Mouse (Mus musculus) myocyte (in vitro differentiated cells): Measurements from ENCODE around the gene Pgam2. TPM values are rescaled to one million over a fixed set of nuclear protein-coding genes. Genes with fewer than 3 reads are reported as not detected.

Experiments used
- H3K27me3 ChIP-seq: one replicate; pipeline ENCODE4 v1.6.1; 2011; ENCODE audit not compliant: control insufficient read depth, insufficient read depth, insufficient read length
- H3K36me3 ChIP-seq: one replicate; pipeline ENCODE4 v1.6.1; 2011; ENCODE audit not compliant: control insufficient read depth, insufficient read depth
- H3K4me2 ChIP-seq: one replicate; pipeline ENCODE4 v1.6.1; 2011; ENCODE audit warnings: low read depth, control low read depth
- H3K4me3 ChIP-seq: one replicate; pipeline ENCODE4 v1.5.1; 2011; ENCODE audit warnings: mild to moderate bottlenecking, control low read depth, moderate library complexity
- H3K79me2 ChIP-seq: one replicate; pipeline ENCODE4 v1.6.1; 2011; ENCODE audit not compliant: control insufficient read depth, insufficient read depth
- H3ac ChIP-seq: one replicate; pipeline ENCODE4 v1.6.1; 2011; ENCODE audit not compliant: control insufficient read depth, insufficient read length
- CEBPB ChIP-seq: IDR thresholded peaks from 2 replicates; pipeline ENCODE4 v1.6.1; 2011; ENCODE audit warnings: mild to moderate bottlenecking, moderate library complexity; ENCODE audit not compliant: poor library complexity, insufficient read depth, severe bottlenecking
- E2F4 ChIP-seq: IDR thresholded peaks from one replicate; pipeline ENCODE4 v1.6.1; 2011; ENCODE audit warnings: mild to moderate bottlenecking, control low read depth, moderate library complexity; ENCODE audit not compliant: insufficient read depth
- MAX ChIP-seq: IDR thresholded peaks from one replicate; pipeline ENCODE4 v1.6.1; 2011; ENCODE audit warnings: low read depth, mild to moderate bottlenecking, control low read depth
- MYOD1 ChIP-seq, 3 experiments: IDR thresholded peaks; one replicate each; pipeline ENCODE4 v1.6.1; 2011; ENCODE audit warnings: control low read depth in 2 of 3, low read depth in 2 of 3, mild to moderate bottlenecking in 2 of 3, moderate library complexity in 1 of 3; ENCODE audit not compliant: insufficient read length in 2 of 3, control insufficient read depth in 1 of 3
- MYOG ChIP-seq, 3 experiments: IDR thresholded peaks; one replicate each; pipeline ENCODE4 v1.6.1; 2011; ENCODE audit warnings: control low read depth in 2 of 3, low read depth in 2 of 3, mild to moderate bottlenecking in 2 of 3; ENCODE audit not compliant: insufficient read length in 2 of 3, control insufficient read depth in 1 of 3, insufficient read depth in 1 of 3
- POLR2A ChIP-seq: IDR thresholded peaks from one replicate; pipeline ENCODE4 v1.6.1; 2011; ENCODE audit warnings: low read depth, mild to moderate bottlenecking, control low read depth, moderate library complexity; ENCODE audit not compliant: insufficient read length
- POLR2AphosphoS2 ChIP-seq: IDR thresholded peaks from one replicate; pipeline ENCODE4 v1.6.1; 2011; ENCODE audit warnings: low read depth, control low read depth; ENCODE audit not compliant: insufficient read length
- REST ChIP-seq: IDR thresholded peaks from one replicate; pipeline ENCODE4 v1.6.1; 2011; ENCODE audit warnings: mild to moderate bottlenecking, control low read depth, moderate library complexity; ENCODE audit not compliant: insufficient read depth, insufficient read length
- SRF ChIP-seq: IDR thresholded peaks from one replicate; pipeline ENCODE4 v1.6.1; 2011; ENCODE audit warnings: low read depth; ENCODE audit not compliant: control insufficient read depth, insufficient read length
- TCF12 ChIP-seq: IDR thresholded peaks from one replicate; pipeline ENCODE4 v1.6.1; 2011; ENCODE audit warnings: mild to moderate bottlenecking, control low read depth; ENCODE audit not compliant: poor library complexity, insufficient read depth, severe bottlenecking
- TCF3 ChIP-seq: IDR thresholded peaks from one replicate; pipeline ENCODE4 v1.6.1; 2011; ENCODE audit warnings: low read depth, control low read depth; ENCODE audit not compliant: insufficient read length
- USF1 ChIP-seq: IDR thresholded peaks from one replicate; pipeline ENCODE4 v1.6.1; 2011; ENCODE audit warnings: low read depth, mild to moderate bottlenecking, control low read depth, moderate library complexity
- polyA plus RNA-seq: library from polyadenylated mRNA; unstranded; fragments of >200 nt; fragmentation: generic; extraction: Trizol; gene quantifications from one replicate; pipeline ENCODE4 v1.2.1, GENCODE M21; 2012; ENCODE audit warnings: missing spikeins

Pgam2 gene
- 349 TPM for polyA plus RNA-seq

DNA sequence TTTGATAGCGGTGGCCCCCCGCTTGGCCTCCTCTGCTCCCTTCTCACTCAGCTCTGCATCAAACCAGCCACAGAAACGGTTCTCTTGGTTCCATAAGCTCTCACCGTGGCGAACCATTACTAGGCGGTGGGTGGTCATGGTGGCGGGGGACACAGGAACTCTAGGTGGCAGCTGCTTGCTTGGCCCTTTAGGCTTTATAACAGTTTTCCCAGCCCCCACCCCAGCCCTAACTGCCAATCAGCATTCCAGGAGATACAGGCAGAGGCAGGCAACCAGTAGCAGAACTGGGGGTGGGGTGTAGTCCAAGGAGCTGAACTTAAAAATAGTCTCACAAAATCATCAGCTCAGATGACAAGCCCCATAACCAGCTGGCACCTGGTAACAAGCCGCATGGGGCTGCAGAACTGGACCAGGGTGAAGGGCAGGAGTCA is at the start of gene Pgam2:
Gene Pgam2 (minus strand): TSS at position 183 of the 431 bp plus-strand sequence.
- H3K4me3 ChIP-seq: peak within 1 kb of the TSS; percentile 29
- no peaks in the 10 kb centered on the region for H3K79me2 ChIP-seq
- no peak within 1 kb of the TSS for H3ac ChIP-seq
- TF ChIP-seq USF1 (no peak), SRF (no peak), MYOD1 (IDR thresholded peaks at IDR 0.05; ENCODE audit: control insufficient read depth in 1 of 3, insufficient read length in 2 of 3, low read depth in 2 of 3) (peak; percentile 15 to 67 (median 37)), POLR2A (peak; percentile 72), REST (no peak), TCF12 (no peak), MYOG (IDR thresholded peaks at IDR 0.05; ENCODE audit: control insufficient read depth in 1 of 3, insufficient read depth in 1 of 3, insufficient read length in 2 of 3, low read depth in 2 of 3) (peak in 2 of 3 experiments; percentile 17 to 45), TCF3 (no peak), MAX (no peak), CEBPB (no peak), POLR2AphosphoS2 (peak; percentile 56), E2F4 (no peak)
- no peaks in the 10 kb centered on the region for H3K27me3 ChIP-seq
- peak within 1 kb of the TSS; percentile 60 for H3K4me2 ChIP-seq
- H3K36me3 ChIP-seq: no peaks in the 10 kb centered on the region

DNA sequence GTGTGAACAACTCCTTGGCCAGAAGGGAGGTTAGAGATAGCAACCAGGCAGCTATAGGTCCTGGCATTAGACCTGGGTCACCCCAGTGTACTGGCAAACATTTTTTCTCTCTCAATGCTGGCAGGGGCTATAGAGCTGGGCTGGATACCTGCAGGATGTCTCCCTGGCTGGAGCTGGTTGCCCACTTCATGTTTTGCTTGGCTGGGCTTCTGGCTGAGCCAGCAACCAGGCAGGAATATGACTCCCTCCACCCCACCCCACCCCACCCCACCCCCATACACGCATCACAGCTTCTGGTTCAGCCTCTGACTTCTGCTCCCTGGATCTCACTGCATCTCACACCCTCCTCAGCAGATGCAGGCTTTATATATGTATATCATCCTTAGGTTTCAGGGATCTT is 48.8 kb upstream of the Pgam2 start:
- no peak overlapping the region for H3K4me3 ChIP-seq
- H3K79me2 ChIP-seq: no peaks in the 10 kb centered on the region
- H3K36me3 ChIP-seq: no peaks in the 10 kb centered on the region
- H3ac ChIP-seq: no peak overlapping the region
- no peaks in the 10 kb centered on the region for H3K27me3 ChIP-seq
- H3K4me2 ChIP-seq: peak overlapping the region; percentile 16
- TF ChIP-seq TCF3: no peak
- no peak for TF ChIP-seq E2F4
- TF ChIP-seq MYOD1 (IDR thresholded peaks at IDR 0.05; ENCODE audit: control insufficient read depth in 1 of 3, insufficient read length in 2 of 3, low read depth in 2 of 3): no peak
- no peak for TF ChIP-seq REST
- TF ChIP-seq SRF: no peak
- TF ChIP-seq MAX: no peak

DNA sequence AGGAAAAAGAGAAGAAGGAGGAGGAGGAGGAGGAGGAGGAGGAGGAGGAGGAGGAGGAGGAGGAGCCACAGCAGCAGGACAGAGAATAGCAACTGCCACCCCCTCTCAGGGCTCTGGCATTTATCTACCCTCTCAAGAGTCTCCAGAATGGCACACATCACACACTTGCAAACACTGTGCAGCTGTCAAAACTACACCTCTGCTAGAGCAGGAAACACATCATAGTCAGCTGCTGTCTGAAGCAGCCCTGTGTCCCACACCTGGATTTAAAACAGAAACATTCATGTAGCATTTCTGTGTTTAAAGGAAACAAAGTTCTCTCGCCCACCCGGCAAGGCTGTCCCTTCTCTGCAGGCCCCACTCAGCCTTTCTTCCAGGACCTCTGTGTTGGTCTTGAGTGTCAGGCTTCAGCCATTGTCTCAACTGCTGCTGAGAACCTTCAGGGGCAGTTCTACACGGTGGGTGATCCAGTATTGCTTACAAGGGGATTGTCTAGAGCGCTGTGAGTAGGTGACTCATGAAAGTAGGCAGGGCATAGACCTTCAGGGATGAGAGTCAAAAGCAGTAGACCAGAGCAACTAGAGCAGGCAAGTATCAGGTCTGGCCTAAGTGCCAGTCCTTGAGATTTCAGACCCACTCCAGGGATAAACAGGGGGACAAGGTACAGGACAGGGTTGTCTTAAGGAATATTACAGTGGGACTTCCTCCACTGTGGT is 47.6 kb upstream of the Pgam2 start:
- H3K36me3 ChIP-seq: no peaks in the 10 kb centered on the region
- no peak overlapping the region for H3ac ChIP-seq
- peak overlapping the region; percentile 56 for H3K4me2 ChIP-seq
- no peak overlapping the region for H3K4me3 ChIP-seq
- H3K79me2 ChIP-seq: no peaks in the 10 kb centered on the region
- no peak for TF ChIP-seq TCF3
- TF ChIP-seq MYOD1 (IDR thresholded peaks at IDR 0.05; ENCODE audit: control insufficient read depth in 1 of 3, insufficient read length in 2 of 3, low read depth in 2 of 3): peak in 1 of 3 experiments; percentile 26
- no peaks in the 10 kb centered on the region for H3K27me3 ChIP-seq

DNA sequence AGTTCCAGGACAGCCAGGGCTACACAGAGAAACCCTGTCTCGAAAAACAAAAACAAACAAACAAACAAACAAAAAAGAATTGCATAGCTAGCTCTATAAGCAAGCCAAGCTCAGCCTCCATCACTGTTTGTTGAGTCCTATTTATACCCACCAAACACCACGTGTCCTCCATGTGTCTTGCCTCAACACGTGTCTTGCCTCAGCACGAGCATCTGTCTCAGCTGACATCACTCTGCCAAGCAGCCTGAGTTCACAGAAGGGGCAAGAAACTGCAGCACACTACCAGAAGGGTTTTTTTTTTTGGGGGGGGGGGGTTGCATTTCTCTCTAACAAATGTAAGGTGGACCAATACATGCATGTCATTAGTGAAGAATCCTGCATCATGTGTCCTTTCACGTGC is 46.9 kb upstream of the Pgam2 start:
- Histone ChIP-seq H3K79me2 (no peaks in the 10 kb centered on the region), H3K36me3 (no peaks in the 10 kb centered on the region), H3K4me3 (no peak overlapping the region), H3K4me2 (peak overlapping the region; percentile 56), H3K27me3 (no peaks in the 10 kb centered on the region), H3ac (no peak overlapping the region)
- TF ChIP-seq POLR2A: no peak
- peak; percentile 51 for TF ChIP-seq USF1
- TF ChIP-seq REST: no peak
- TF ChIP-seq SRF: no peak
- TF ChIP-seq CEBPB: no peak
- no peak for TF ChIP-seq MAX
- TF ChIP-seq TCF12: no peak
- TF ChIP-seq POLR2AphosphoS2: no peak
- no peak for TF ChIP-seq E2F4
- TF ChIP-seq TCF3: no peak
- TF ChIP-seq MYOD1 (IDR thresholded peaks at IDR 0.05; ENCODE audit: control insufficient read depth in 1 of 3, insufficient read length in 2 of 3, low read depth in 2 of 3): peak in 2 of 3 experiments; percentile 68 to 72
- TF ChIP-seq MYOG (IDR thresholded peaks at IDR 0.05; ENCODE audit: control insufficient read depth in 1 of 3, insufficient read depth in 1 of 3, insufficient read length in 2 of 3, low read depth in 2 of 3): peak in 1 of 3 experiments; percentile 67

DNA sequence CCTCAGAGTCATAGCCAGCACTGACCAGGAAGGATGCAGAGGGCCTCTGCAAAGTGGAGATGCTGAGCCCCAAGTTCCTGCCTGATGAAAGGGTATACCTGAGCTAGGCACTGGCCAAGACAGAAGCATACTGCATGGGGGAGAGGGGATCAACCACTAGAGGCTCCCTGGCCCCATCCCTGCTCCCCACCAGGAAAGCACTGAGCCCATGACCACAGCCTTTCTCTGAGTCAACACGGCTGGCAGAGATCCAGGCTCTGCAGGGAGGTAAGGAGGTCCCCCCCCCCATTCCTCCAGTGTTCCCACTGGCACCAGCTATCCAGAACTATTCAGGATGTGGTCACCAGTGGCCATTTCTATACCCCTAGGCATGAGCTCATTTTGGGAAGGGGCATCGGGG is 45.8 kb upstream of the Pgam2 start:
- Histone ChIP-seq H3K79me2 (no peaks in the 10 kb centered on the region), H3K27me3 (no peaks in the 10 kb centered on the region), H3K36me3 (no peaks in the 10 kb centered on the region), H3ac (no peak overlapping the region), H3K4me2 (peak overlapping the region; percentile 19), H3K4me3 (no peak overlapping the region)
- no peak for TF ChIP-seq REST
- no peak for TF ChIP-seq CEBPB
- no peak for TF ChIP-seq USF1
- TF ChIP-seq MYOD1 (IDR thresholded peaks at IDR 0.05; ENCODE audit: control insufficient read depth in 1 of 3, insufficient read length in 2 of 3, low read depth in 2 of 3): no peak
- TF ChIP-seq POLR2AphosphoS2: no peak
- no peak for TF ChIP-seq POLR2A
- TF ChIP-seq TCF12: no peak
- TF ChIP-seq MAX: no peak
- TF ChIP-seq MYOG (IDR thresholded peaks at IDR 0.05; ENCODE audit: control insufficient read depth in 1 of 3, insufficient read depth in 1 of 3, insufficient read length in 2 of 3, low read depth in 2 of 3): no peak
- no peak for TF ChIP-seq E2F4
- no peak for TF ChIP-seq SRF
